Mouse (Mus musculus) frontal cortex, adult 2 months (tissue): ENCODE data around the gene Alox12. TPM values are rescaled to one million over a fixed set of nuclear protein-coding genes. Genes with fewer than 3 reads are reported as not detected.

ENCODE experiments used
- DNase-seq, 2 experiments: peaks; one replicate each; pipeline ENCODE4 v3.0.0; 2022; ENCODE audit warnings: low spot score in 1 of 2; ENCODE audit errors: extremely low spot score in 1 of 2
- polyA plus RNA-seq: library from polyadenylated mRNA; depleted of rRNA; stranded (reverse); fragments of >200 nt; gene quantifications from 2 replicates; pipeline ENCODE4 v1.2.3, GENCODE M21; 2012; rRNA removed

Alox12 gene
- polyA plus RNA-seq, 1 experiment: 4.0 TPM

- DNase-seq: no peak
Observed at GRCm38 (mm10) chr11:70200036-70200608, 55.0 kb downstream of the Alox12 start.

GRCm38 (mm10) chr11:70199107-70199506, 56.0 kb downstream of the Alox12 start:
- DNase-seq: no peak

- DNase-seq: no peak
Observed at GRCm38 (mm10) chr11:70198332-70198731, 56.8 kb downstream of the Alox12 start.

DNA sequence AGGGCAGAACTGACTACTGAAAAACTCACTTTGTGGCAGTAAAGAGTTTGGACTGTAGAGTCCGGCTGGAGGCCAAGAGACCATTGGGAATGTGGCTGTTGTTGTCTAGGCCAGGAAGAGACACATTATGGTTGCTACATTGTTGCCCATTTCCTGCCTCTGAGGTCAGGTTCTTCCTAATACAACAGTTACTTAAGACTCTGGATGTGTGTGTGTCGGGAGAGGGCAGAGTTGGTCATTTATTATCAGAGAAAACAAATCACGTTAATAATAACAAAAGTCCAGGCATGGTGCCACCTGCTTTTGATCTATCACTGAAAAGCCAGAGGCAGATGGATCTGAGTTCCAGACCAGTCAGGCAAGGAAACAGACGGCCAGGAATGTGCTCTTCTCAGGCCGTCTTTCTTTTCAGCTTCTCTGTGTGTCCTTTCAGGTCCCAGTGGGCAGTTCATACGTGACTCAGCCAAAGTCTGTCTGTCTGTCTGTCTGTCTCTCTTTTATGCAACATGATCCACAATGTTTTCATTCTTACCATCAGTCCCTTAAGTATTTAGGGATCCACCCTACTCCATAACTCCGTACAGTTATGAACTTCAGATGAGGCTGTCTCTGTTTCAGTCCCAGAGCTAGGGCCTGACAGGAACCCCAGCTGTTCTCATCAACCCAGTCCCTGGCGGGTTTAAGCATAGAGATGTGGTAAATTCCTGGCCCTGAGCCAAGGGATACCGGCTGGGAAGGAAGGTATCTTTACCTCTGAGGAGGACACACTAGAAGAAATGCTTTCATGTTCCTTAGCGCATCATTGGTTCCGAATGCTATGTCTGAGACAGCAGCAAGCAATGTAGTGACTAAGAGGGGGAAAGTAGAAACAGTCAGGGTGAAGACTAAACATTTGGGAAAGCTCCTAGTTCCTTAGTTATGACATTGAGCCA, 61.5 kb downstream of the Alox12 start:
- DNase-seq: no peak

- DNase-seq: no peak
Observed at GRCm38 (mm10) chr11:70192157-70192556, 63.0 kb downstream of the Alox12 start.

Other genes with a start within 250 kb of the Alox12 start
- gene Acadvl, start 239.9 kb downstream of the Alox12 start, polyA plus RNA-seq: 69.8 and 74.0 TPM in 2 replicates
- 697 and 762 TPM in 2 replicates for gene Dlg4, start 238.4 kb downstream of the Alox12 start, polyA plus RNA-seq
- gene Asgr1, start 201.3 kb downstream of the Alox12 start, polyA plus RNA-seq: 2.4 and 3.6 TPM in 2 replicates
- gene Asgr2, start 162.7 kb downstream of the Alox12 start, polyA plus RNA-seq: 0.18 and 0.46 TPM in 2 replicates
- 0.42 and 0.92 TPM in 2 replicates for gene Mgl2, start 125.0 kb downstream of the Alox12 start, polyA plus RNA-seq
- gene Clec10a, start 99.2 kb downstream of the Alox12 start, polyA plus RNA-seq: 0.90 and 2.4 TPM in 2 replicates
- 45.9 and 48.3 TPM in 2 replicates for gene Slc16a11, start 42.6 kb downstream of the Alox12 start, polyA plus RNA-seq
- gene Slc16a13, start 34.3 kb downstream of the Alox12 start, polyA plus RNA-seq: 5.5 and 7.7 TPM in 2 replicates
- gene Bcl6b, start 25.6 kb downstream of the Alox12 start, polyA plus RNA-seq: 1.5 and 1.9 TPM in 2 replicates
- gene 0610010K14Rik, start 17.4 kb downstream of the Alox12 start, polyA plus RNA-seq: 73.4 and 85.4 TPM in 2 replicates
- gene Gm21988, start 15.5 kb downstream of the Alox12 start, polyA plus RNA-seq: 10.7 and 11.8 TPM in 2 replicates
- 321 and 335 TPM in 2 replicates for gene Rnasek, start 15.5 kb downstream of the Alox12 start, polyA plus RNA-seq
- 0.13 and 0.24 TPM in 2 replicates for gene Alox12e, start 67.3 kb upstream of the Alox12 start, polyA plus RNA-seq
- 0.26 and 0.84 TPM in 2 replicates for gene Alox15, start 96.7 kb upstream of the Alox12 start, polyA plus RNA-seq
- gene Pelp1, start 154.7 kb upstream of the Alox12 start, polyA plus RNA-seq: 19.3 and 20.9 TPM in 2 replicates
- 64.1 and 69.8 TPM in 2 replicates for gene Arrb2, start 177.3 kb upstream of the Alox12 start, polyA plus RNA-seq
- gene Med11, start 196.6 kb upstream of the Alox12 start, polyA plus RNA-seq: 15.8 and 17.3 TPM in 2 replicates
- 0.57 and 0.72 TPM in 2 replicates for gene Zmynd15, start 204.1 kb upstream of the Alox12 start, polyA plus RNA-seq
- 3.2 and 3.7 TPM in 2 replicates for gene Cxcl16, start 204.6 kb upstream of the Alox12 start, polyA plus RNA-seq
- 0.65 and 1.1 TPM in 2 replicates for gene Tm4sf5, start 249.9 kb upstream of the Alox12 start, polyA plus RNA-seq